Mouse (Mus musculus): ENCODE results near the gene Fam136a.
A peak's percentile ranks its signal among the peaks of the same experiment; 100 is the strongest.
"Not testable (repeated sequence)": the region's sequence is repeated elsewhere in the genome, so short reads cannot be mapped to it uniquely, and the experiment has no call there.

Fam136a gene

DNA sequence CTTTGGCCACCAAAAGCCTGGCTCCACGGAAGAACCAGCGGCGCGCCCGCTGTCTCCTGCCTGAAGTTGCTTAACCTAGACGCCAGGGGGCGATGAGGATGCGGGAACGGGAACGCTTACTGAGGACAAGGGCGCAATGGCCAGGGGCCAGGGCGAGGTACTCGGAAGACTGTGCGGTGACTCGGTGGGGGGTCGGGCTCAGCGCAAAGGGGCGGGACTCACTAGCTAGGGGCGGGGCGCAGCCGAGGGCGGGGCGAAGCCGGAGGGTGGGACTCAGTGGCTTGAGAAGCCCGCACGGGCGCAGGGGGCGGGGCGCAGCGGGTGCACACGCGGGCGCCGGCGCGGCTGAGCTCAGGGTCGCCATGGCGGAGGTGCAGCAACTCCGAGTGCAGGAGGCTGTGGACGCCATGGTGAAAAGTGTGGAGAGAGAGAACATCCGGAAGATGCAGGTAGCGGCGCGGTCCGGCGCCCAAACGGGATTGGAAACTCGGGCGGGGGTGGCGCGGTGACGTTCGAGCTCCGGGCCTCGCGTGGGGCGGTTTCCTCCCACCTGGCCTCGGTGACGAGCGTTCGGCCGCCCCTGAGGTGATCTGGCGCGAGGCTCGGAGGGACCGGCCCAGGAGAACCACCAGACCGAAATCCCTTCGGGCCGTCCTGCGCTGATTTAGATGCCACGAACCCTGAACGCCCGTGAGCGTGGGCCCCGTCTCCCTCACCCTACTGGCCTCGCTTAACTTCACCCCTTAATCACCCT, at the start of gene Fam136a:
Gene Fam136a, plus strand, starts transcription at position 276 of the 754 bp plus-strand sequence.
- DNase-seq, result peak; percentile 96 to 98

DNA sequence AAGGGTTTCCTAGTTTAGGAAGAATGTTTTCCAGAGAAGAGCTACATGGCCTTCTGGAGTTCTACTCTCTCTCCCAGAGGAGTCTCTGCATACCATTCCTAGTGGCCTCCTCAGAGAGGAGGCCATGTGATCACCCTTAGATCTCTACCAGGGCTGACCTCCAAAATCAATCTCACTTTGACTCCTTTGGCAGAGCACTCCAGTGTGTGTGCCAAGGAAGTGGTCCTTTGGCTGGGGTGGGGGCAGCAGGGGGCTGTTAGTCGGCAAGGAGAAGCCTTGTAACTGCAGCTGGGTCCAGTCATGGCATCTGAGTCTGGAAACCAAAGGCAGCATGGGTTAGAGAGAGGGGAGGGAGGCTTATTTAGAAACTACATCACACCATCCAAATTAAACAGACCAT, 48.4 kb upstream of the Fam136a start:
- no peak for DNase-seq

DNA sequence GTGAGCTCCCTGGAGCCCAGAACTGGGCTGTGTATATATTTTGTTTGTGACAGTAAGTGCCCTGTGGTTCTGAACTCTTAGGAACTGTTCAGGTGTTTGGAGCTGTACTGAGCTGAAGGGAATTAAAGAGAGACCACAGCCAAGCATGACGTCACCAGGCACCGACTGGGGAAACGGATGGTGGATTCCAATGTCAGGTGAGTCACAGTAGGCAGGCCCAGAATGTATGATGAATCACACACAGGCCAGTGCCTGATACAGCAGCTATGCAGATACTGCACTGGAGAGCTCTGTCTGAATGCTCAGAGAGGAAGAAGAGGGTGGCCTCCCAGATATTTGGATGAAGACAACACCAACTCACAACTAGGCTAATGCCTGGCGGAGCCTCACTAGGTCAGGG, 46.6 kb upstream of the Fam136a start:
- no peak for DNase-seq

DNA sequence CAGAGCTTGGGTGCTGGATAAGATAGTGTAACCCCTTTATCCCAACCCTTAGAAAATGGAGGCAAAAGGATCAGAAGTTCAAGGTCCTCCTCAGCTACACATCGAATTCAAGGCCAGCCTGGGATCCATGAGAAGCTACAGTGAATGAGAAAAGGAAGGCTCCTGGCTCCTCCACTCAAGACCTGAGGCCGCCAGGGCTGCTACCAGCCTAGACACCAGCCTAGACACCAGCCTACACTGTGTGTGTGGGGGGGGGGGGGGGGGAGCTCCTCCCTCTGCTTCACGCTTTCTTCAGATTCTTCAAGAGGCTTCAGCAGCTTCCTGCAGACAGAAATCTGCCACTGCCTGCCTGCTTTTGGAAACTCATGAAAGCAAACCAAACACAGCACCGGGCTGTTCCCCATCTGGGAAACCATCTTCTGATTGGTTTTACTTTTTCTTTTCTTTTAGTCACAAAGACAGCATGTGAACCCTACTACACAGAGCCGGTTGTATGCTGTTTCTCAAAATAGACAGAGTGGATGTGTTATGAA, 43.3 kb upstream of the Fam136a start:
- DNase-seq, result no peak

DNA sequence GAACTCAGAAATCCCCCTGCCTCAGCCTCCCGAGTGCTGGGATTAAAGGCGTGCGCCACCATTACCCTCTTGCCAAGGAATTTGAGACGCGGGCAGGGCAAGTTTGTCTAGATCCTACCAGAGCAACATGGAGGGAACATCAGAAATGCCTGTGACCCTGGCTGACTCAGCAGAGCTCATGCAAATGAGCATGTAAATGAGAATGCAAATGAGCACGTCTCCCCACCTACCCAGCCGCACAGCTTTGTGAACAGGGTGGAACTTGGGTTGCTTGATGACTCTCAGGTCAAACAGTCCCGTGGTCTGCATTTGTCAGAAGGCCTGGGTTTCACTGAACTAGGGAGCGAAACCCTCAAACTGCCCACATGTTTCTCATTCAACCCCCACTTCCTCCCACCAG, 42.5 kb upstream of the Fam136a start:
- no peak for DNase-seq

DNA sequence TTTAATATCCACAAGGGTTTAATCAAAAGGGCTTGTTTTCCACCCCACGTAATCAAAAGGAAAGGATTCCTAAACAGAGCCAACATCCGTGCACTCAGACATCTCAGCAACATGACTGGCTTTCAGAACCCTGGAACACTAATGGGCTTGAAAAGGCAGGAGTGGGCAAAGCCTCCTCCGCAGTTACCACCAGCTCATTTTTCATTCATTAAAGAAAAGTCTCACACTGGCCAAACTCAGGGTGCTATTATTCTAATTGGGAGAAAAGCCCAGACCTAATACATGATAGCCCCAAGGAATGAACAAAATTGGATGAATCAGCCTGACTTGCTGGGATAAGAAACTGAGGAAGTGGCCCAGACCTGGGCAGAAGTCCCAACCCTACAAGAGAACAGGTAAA, 41.0 kb upstream of the Fam136a start:
- no peak for DNase-seq

DNA sequence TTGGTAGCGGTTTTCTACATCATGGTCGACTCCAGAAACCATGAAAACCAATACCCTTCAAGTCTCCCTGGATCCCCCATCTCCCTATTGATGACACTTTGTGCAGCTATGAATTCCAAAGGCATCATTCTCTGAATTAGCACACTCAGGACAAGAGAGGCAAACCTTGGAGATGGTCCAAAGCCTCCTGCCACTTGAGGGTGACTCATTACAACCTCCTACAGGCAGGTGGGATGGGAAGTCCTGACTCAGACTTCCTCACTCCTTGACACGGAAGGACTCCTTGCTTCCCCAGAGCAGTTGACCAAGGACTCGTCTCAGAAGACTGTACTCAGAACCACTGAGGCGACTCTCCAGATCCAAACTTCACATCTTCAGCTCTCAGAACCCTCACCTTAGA, 39.8 kb upstream of the Fam136a start:
- no peak for DNase-seq

DNA sequence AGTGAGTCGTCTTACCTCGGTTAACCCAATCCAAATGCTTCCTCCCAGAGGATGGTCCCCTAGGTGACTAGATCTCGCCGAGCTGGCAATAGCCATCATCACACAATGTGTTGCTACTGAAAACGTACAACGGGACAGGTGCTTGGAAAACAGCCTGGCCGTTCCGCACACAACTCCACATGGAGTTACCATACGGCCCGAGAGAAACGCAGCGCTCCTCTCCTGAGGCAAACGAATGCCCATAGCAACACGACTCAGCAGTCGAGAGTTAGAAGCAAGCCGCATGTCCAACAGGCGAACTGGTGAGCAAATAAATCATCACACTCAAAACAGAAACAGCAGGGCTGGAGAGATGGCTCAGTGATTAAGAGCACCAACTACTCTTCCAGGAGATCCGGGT, 38.6 kb upstream of the Fam136a start:
- DNase-seq, result no peak

DNA sequence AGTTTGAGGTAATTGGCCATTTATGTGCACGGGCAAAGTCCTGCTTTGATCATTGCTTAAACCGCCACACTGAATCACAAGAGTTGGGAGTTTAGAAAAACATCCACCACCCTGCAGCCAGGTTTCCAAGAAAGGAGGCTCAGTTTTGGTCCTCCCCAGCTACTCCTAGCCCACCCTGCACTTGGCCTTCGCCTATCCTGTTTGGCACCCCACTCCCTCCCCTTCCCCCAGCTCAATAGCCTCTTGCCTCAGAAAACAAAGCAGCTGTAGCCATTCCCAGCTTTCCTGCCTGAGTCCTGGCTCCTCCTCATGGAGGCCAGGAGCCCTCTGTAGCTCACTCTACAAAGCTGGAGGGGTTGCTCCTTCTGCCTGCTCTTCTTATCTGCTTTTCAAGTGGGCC, 37.1 kb upstream of the Fam136a start:
- DNase-seq, result no peak

DNA sequence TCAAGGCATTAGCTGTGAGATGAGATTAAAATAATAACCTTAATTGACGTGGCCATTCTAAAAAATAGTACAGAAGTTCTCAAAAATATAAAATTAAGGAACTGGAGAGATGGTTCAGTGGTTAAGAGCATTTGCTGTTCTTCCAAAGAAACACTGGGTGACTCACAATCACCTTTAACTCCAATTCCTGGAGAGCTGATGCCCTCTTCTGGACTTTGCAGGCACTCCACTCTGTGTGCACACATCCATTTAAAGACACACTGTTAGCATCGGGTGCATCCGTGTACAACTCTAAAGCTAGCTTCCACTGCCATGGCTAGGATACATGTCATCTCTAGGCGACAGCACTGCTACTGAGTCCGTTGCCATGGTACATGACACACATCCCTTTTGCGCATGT, 35.5 kb upstream of the Fam136a start:
- DNase-seq, result no peak

DNA sequence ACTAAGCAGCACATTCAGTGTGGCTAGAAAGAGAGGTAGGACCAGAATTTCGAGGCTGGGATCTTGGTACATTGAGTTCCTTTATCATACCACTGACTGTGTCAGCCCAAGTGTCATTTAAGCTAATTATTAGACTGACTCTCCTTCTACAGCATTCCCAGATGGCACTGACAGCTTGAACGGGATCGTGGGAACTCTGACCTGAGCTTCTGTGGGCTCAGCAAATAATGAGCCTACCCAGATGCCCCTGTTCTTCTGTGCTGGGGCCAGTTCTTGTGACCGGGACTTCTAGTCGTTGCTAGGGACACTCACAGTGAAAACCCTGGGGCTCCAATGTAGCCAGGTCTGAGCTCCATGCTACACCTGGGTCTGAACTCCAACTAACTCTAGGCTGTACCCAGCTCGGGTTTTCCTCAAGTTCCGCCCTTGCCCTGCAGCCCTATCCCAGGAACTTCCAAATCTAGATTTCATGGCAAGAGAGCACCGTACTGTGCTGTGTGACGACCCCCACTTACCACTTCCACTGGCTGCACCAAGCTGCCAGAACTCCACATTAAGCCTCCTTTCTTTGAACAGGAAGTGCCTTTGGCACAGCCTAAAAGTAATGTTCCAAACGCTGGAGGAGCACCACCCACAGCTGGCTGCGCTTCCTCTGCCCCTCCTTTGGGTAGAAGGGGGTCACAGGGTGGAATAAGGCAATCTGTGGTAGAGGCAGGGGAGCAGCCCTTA, 30.2 kb upstream of the Fam136a start:
- peak; percentile 33 to 35 for DNase-seq

DNA sequence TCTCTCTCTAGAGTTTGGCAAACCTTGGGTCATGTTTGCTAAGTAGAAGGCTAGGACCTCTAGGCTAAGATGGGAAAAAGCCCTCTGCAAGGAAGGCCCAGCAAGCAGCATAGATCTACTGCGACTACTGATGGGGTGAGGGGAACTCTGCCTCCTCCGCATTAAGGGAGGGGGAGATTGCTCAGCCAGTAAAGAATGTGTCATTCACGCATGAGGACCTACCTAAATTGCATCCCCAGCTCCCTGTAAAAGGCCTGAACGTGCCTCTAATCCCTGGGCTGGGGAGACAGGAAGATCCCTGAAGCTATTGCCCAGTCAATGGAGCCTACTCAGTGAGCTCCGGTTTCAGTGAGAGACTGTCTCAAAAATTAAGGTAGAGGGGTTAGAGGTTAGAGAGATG, 29.6 kb upstream of the Fam136a start:
- no peak for DNase-seq

DNA sequence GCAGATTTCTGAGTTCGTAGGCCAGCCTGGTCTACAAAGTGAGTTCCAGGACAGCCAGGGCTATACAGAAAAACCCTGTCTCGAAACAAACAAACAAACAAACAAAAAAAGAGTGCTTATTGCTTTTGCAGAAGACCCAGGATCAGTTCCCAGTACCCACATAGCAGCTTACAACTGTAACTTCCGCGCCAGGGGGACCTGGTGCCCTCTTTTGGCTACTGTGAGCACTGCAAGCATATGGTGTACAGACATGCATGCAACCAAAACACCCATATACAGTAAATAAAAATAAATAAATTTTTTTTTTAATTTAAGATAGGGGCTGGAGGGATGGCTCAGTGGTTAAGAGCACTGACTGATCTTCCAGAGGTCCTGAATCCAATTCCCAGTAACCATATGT, 29.1 kb upstream of the Fam136a start:
- not testable (repeated sequence) for DNase-seq

DNA sequence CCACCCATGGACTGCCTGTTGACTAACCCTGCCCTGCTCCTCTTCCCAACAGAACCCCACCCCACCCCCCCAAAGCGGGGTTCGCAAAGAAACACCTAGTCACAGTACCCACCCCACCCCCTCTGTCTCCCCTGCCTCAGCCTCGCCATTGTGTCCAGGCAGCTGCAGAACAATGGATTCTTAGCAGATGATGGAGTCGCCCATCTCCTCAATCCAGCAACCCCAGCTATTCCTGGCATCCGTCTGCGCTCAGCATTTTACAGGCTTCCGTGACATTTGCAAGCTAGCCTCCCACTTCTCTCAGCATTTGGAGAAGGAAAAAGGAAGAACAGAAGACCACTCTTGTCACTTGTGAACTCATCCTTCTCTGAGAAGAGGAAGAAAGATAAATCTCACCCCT, 21.8 kb upstream of the Fam136a start:
- DNase-seq, result no peak

DNA sequence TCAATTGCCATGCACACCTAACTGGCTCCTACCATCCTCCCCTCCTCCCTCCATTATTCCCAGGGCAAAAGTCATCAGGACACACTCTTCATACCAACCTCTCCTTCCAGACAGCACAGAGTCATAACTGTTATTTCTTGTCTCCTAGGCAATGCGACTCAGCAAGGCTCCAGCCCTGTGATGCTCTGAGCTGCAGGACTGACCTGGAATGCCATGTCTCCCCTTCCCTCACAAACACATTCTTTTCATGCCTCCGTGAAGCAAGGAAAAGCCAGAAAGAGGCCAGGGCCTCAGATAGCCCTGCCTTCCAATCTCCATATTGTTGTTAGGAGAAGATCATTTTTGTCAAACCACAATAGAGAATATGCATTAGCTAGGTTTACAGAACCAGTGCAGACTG, 19.4 kb upstream of the Fam136a start:
- no peak for DNase-seq

DNA sequence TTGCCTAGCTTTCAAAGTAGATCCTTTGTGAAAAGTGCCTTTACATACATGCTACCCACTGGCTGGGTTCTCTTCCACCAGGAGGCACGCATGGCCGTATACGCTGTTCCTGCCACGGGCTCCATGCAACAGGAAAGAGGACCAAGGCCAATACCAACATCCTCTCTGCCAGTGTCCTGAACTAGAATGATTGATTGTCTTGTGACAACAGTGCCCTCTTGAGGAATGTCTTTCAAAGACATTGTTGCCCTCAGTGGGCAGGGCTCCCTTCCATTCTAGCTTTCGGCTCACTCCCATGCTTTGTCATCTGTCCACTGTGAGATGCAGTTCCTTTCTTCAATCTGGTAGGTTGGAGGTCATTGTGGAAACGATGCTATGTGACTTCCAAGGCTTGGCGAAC, 16.2 kb upstream of the Fam136a start:
- peak; percentile 22 to 23 for DNase-seq

DNA sequence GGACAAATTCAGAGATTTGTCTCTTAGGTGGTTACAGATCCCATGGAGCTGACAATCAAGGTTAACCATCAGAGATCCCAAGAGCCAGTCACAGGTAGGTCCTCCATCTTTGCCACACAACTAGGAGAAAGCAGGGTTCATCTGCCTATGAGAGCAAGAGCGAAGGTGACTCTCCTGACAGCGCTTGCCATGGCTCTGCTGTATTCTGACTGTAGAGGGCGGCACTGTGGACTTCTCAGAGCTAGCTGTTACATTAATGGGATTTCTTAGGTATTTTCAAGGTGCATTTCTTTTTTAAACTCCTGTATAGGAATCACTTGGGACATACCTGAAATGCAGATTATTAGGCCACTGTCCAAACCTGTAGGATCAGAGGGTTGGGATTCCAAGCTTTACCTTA, 10.5 kb upstream of the Fam136a start:
- DNase-seq, result no peak

DNA sequence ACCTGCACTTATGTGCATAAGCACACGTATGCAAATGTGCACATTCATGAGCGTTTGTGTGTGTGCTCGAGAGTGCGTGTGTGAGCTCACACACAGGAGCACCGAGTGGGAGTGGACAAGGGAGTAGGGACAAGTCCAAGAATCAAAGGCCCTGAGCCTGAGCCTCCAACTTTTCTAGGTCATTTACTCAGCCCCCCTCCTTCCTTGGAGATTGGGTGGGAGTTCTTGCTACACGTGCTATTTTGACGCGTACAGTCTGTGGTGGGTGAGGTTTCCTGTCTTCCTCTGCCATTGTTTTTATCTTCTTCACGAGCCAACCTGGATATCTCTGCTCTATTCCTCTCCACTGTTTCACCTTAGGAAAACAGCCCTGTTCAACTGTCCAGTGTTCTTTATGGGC, 8.5 kb upstream of the Fam136a start:
- DNase-seq, result no peak

DNA sequence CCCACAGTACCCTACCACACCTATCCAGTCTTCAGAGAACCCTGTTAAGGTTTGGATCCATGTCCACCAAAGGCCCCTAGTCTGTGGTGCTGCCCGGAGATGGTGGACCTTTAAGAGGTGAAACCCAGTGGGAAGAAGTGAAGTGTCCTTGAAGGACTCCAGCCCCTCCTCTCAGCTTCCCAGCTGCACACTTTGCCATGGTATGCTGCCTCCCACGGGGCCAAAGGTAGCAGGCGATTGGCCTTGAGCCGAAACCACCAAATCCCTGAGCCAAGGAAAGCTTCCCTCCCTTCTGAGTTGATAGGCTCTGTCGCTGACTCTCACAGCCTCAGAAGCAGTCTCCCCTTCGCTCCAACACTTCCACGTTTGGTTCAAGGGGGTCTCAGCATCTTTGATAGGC, 4.8 kb upstream of the Fam136a start:
- peak; percentile 84 for DNase-seq

DNA sequence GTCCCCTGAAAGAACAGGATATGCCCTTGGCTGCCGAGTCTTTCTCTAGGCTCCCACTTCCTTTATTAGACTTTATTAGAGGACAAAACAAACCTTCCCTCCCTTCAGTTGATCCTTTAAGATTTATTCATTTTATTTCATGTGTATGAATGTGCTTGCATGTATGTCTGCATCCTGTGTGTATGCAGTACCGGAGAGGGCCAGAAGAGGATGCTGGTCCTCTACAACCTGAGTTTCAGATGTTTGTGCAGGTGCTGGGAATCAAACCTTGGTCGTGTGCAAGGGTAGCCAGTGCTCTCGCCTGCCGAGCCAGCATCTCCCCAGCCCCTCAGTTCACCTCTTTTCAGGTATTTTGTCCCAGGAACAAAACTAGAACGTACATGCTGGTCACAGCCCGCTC, 4.1 kb upstream of the Fam136a start:
- no peak for DNase-seq

DNA sequence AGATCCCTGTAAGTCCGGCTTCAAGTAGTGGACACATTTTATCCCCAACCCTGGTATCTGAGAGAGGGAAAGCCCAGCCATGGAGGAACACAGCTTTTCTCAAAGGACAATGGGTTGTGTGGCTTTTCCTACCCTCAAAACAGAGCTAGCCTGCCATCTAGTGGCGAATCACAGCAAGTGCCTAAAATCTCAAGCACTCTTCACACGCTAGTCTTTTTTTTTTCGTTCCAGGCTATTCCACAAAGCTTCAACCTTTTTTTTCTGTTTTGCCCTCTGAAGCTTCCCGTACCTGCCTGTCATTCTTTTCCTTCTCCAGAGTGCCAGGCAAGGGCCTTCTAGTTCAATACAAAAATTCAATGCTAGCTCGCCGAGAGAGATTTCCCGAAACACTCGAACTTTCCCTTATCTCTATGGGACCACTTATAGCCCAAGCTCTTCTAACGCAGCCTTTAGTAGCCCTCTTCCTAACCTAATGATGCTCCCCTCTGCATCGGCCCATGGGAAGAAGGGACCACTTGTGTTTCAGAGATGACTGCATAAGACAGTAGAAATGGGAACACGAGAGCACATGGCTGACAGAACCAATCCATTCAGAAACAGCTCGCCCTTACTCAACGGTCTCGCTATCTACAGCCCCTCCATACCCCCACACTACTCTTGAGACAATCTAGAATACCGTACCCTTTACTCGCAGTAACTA, 854 bp upstream of the Fam136a start:
- peak; percentile 73 to 86 for DNase-seq

DNA sequence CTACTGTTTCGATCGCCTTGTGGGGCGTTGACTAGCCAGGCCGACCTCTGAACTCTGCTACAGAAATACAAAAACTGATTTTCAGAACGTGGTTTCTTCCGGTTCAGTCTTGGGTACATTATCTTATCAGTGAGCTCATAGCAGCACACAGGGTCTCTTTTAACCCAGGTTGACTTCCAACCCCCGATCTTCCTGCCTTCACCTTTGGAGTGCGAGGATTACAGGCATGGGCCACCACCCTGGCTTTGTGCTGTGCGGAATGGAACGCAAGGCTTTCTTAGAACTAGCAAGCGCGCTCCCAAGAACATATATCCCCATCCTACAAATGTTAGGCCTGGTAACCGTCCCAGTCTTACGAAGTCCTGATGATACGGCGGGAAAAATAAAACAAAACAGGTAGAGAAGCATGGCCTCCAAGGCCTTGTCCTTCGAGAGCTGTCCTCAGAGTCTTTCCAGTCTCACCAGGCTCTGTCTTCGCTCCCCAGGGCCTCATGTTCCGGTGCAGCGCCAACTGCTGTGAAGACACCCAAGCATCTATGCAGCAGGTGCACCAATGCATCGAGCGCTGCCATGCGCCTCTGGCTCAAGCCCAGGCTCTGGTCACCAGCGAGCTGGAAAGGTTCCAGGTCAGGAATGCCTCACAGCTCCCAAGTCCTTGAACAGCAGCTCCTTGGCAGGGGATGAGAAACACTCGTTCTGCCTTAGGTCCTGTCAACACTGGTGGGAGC, 843 bp downstream of the Fam136a start:
- peak; percentile 73 to 79 for DNase-seq

DNA sequence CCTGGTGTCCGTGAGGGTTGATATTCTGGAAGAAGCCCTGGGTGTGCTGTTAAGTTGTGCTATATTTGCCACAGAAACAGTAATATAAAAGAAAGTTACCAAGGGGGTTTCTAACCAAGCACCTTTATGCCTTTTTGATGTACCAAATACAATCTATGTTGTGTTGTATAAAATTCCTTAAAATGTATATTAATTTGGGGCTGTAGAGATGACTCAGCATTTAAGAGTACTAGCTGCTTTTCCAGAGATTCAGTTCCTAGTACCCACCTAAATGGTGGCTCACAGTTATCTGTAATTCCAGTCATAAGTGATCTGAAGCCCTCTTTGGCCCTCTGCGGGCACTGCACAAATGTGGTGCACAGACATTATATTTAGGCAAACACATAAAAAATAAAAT, 1.4 kb downstream of the Fam136a start:
- DNase-seq, result no peak
